12 mouse cellular contexts compared by ENCODE assay signal in genomic region chrX:71434860-71435259, GRCm38 (mm10). TPM values are rescaled to one million over a fixed set of nuclear protein-coding genes. Genes with fewer than 3 reads are reported as not detected.
DNase-seq lines count a peak whose midpoint lies in the region; ATAC-seq lines count a peak whose summit lies in the region.
"Had no signal": no experiment of that assay in that cellular context is flagged by ENCODE, and none has a peak within 500 bp of the region (broad histone marks: within the 10 kb centered on the region; RNA-seq: fewer than 3 reads in every experiment).

No protein-coding gene starts in this region.

- H3K9me3 ChIP-seq in forebrain, embryonic 15.5 days, result no peaks in the 10 kb centered on the region
- H3K9me3 ChIP-seq in midbrain, embryonic 13.5 days, result no peaks in the 10 kb centered on the region
- H3K9me3 ChIP-seq: G1E had no signal

- H3K4me2 ChIP-seq in forebrain, embryonic 15.5 days (replicated peaks), result no peak overlapping the region
- H3K4me2 ChIP-seq in midbrain, embryonic 13.5 days (replicated peaks), result no peak overlapping the region

- H3K27me3 ChIP-seq in forebrain, embryonic 15.5 days, result no peaks in the 10 kb centered on the region
- H3K27me3 ChIP-seq in midbrain, embryonic 13.5 days, result peaks cover 2% of the 10 kb centered on the region; the same call in 1 of the 2 replicates

- H3K4me1 ChIP-seq in forebrain, embryonic 15.5 days, result no peaks in the 10 kb centered on the region
- 0 out of 2 replicates have a peak, but pooled peaks cover 7% of the 10 kb centered on the region for H3K4me1 ChIP-seq in midbrain, embryonic 13.5 days (replicated peaks)

- H3K27ac ChIP-seq in forebrain, embryonic 15.5 days (replicated peaks), result no peak overlapping the region
- H3K27ac ChIP-seq in midbrain, embryonic 13.5 days, result no peak overlapping the region
- H3K27ac ChIP-seq: gastrocnemius, adult 2 months had no signal

- peak; percentile 70 for DNase-seq in heart, adult 11 months
- DNase-seq in heart, postnatal 14 days, result no peak
- DNase-seq in brain, adult 2 months (ENCODE audit: low read depth, low spot score), result peak; percentile 26
- DNase-seq in left cerebral cortex, postnatal 10 days (ENCODE audit: extremely low spot score in 1 of 2, low spot score in 2 of 2), result no peak
- no peak for DNase-seq in thymus, postnatal 36 days
- DNase-seq: cerebellum, adult 8-10 months; gastrocnemius, adult 2 months; kidney, adult 2 months had no signal

- no peaks in the 10 kb centered on the region for H3K36me3 ChIP-seq in forebrain, embryonic 15.5 days
- no peaks in the 10 kb centered on the region for H3K36me3 ChIP-seq in midbrain, embryonic 13.5 days

- no peak overlapping the region for H3K4me3 ChIP-seq in forebrain, embryonic 15.5 days
- no peak overlapping the region for H3K4me3 ChIP-seq in midbrain, embryonic 13.5 days (replicated peaks)
- H3K4me3 ChIP-seq: gastrocnemius, adult 2 months had no signal

- intact Hi-C loops in heart, postnatal 14 days (cut with DNase I), result no loop called here
- intact Hi-C loops in left cerebral cortex, postnatal 10 days (cut with DNase I), result no loop called here

- H3K9ac ChIP-seq in forebrain, embryonic 15.5 days (replicated peaks), result no peak overlapping the region
- no peak overlapping the region for H3K9ac ChIP-seq in midbrain, embryonic 13.5 days (replicated peaks)

- WGBS in forebrain, embryonic 15.5 days, result 34% methylated on average over 8 of the region's 8 CpGs
- 36% methylated on average over 8 of the region's 8 CpGs for WGBS in midbrain, embryonic 13.5 days

- peak; percentile 70 for ATAC-seq in forebrain, embryonic 15.5 days (replicated peaks)
- peak; percentile 75 for ATAC-seq in midbrain, embryonic 13.5 days
- ATAC-seq in cerebellum, adult (ENCODE audit: insufficient number of reproducible peaks, low FRiP score, low TSS enrichment), result no peak

RNA-seq across cellular contexts. Expression of gene Cd99l2, which starts 57.8 kb away (rescaled TPM):
- 10 to 100 TPM; 48.6 to 53.6 TPM for total RNA-seq in heart, postnatal 14 days (2021)
- polyA plus RNA-seq in forebrain, embryonic 15.5 days (2015; fragmentation: Nextera tagmentation; extraction: Ambion mirVana), result 60.1 and 60.3 TPM in 2 replicates
- polyA plus RNA-seq in midbrain, embryonic 13.5 days (2015; fragmentation: Nextera tagmentation; extraction: Ambion mirVana), result 53.6 and 58.6 TPM in 2 replicates
- 100 to 1,000 TPM in 1 of 2 experiments, 10 to 100 TPM in 1; 97.4 to 110 TPM for total RNA-seq in left cerebral cortex, postnatal 10 days (2021)

Comparison
In these comparisons a context has a peak if more than half of its experiments do, and no peak if none do; other contexts are left out.
1. DNase-seq: peak in heart, adult 11 months (single experiment) and brain, adult 2 months (single experiment); none in heart, postnatal 14 days (0 of 2), left cerebral cortex, postnatal 10 days (0 of 2) and thymus, postnatal 36 days (0 of 2).